Mouse (Mus musculus) large intestine, adult 2 months (tissue): ENCODE results near the gene Zdhhc15. TPM values are rescaled to one million over a fixed set of nuclear protein-coding genes. Genes with fewer than 3 reads are reported as not detected.

ENCODE experiments used
- polyA plus RNA-seq: library from polyadenylated mRNA; depleted of rRNA; stranded (reverse); fragments of >200 nt; gene quantifications from 2 replicates; pipeline ENCODE4 v1.2.3, GENCODE M21; 2012; rRNA removed

Zdhhc15 gene
- polyA plus RNA-seq, 1 experiment = 1.3 TPM

Other genes starting within 250 kb of the Zdhhc15 start
- gene Uprt, start 188.2 kb downstream of the Zdhhc15 start, polyA plus RNA-seq = 2.3 and 6.2 TPM in 2 replicates
- 0.02 and 0.08 TPM in 2 replicates for gene Magee2, start 186.2 kb upstream of the Zdhhc15 start, polyA plus RNA-seq